Mouse (Mus musculus): ENCODE measurements at regions not wholly inside any gene's neighbourhood (a gene's known extent, or its start where the extent isn't known, plus 50 kb on each side); places are given as distances from the start of the nearest gene placed in this dataset.
A peak's percentile ranks its signal among the peaks of the same experiment; 100 is the strongest.
"Not testable (repeated sequence)": the region's sequence is repeated elsewhere in the genome, so short reads cannot be mapped to it uniquely, and the experiment has no call there.

DNA sequence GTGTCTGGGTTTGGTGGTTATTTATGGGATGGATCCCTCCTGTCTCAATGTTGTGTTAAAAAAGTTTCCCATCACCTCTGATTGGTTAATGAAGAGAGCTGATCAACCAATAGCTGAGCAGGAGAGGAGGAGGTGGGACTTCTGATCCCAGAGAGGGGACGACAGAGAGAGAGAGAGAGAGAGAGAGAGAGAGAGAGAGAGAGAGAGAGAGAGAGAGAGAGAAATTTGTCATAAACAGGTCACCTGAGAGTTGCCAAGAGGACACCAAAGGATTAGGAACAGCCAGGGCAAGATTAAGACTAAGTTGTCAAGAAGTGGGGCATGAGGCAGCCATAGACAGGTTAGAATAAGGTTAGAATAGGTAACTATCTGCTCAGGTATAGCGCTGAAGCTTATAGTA, 73.7 kb upstream of the Max start:
- intact Hi-C loops (cut with DNase I), result no loop called here
- DNase-seq (ENCODE audit: low spot score in 2 of 2), result no peak

DNA sequence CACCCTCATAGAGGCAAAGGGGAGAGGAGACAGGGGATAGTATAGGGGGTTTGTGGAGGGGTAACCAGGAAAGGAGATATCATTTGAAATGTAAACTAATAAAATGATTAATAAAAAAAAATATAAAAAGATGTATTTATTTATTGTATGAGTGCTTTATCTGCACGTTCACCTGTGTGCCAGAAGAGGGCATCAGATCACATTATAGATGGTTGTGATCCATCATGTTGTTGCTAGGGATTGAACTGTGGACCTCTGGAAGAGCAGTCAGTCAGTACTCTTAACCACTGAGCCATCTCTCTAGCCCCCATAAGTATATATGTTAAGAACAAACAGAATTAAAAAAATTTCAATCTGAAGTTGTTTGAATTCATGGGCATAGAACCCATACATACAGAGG, 69.4 kb upstream of the Max start:
- DNase-seq (ENCODE audit: low spot score in 2 of 2), result no peak
- intact Hi-C loops (cut with DNase I), result no loop called here

DNA sequence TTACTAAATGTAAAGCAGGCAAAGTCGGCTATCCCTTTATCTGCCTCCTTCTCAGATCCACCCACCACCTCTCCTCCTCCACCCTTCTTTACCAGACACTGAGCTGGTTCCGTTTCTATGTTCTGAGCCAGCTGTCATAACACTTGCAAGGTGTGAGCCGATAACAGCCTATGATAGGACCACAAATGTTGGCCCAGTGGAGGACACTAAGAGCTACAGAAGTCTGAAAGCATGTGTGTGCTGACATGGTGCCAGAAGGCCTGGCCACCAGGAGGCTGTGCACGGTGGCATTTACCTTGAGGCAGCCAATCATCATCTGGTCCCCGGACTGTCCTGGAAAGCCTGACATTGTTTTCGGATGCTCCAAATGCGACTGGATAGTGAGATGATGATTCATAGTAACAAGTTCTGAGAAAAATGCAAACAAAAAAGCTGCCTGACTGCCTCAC, 63.5 kb upstream of the Max start:
- intact Hi-C loops (cut with DNase I), result loop anchor here (5.0 to 10.0 kb wide), 2 partner anchors 67 to 979 kb away; no protein-coding TSS in a partner anchor
- peak; percentile 32 to 64 for DNase-seq (ENCODE audit: low spot score in 2 of 2)

DNA sequence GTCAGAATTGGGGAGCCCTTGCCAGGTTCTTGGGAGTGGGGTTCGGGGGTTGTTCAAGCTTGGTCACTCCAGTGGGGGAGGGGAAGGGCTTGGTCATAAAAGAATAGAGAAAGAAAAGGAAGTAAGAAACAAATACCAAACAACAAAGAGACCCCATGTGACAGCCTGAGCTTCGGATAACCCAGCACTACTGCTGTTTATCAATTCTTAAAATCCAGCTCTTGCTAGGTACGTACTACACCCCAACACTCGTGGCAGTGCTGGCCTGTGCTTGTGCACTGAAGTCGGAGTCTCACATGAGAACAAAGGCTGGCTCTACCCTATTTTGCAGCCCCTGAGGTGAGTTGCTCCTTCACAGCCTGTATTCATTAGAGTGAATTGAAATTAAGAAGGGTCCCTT, 60.5 kb upstream of the Max start:
- intact Hi-C loops (cut with DNase I), result loop anchor here (5.0 to 10.0 kb wide), 2 partner anchors 200 to 982 kb away; no protein-coding TSS in a partner anchor
- no peak for DNase-seq (ENCODE audit: low spot score in 2 of 2)

DNA sequence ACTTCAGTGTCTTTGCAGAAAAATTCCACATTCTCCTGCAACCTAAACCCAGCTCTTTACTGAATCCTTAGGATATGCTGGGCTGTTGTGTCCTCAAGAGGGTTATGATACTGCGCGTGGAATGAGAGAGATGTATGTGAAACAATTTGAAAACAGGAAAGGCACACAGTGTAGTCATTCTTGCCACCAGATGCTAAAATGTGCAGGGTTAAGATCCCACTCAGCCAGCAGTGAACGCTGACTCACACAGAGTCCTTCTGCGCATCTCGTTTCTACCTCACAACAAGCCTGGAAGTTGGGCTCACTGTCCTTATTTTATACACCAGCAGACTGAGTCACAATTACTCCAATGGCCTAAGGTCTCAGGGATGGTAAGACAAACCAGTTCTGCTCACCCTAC, 59.9 kb upstream of the Max start:
- intact Hi-C loops (cut with DNase I), result loop anchor here (2.0 to 10.0 kb wide), 3 partner anchors 200 to 983 kb away; partner anchors contain the start of gene Fut8
- peak; percentile 7 to 44 for DNase-seq (ENCODE audit: low spot score in 2 of 2)

DNA sequence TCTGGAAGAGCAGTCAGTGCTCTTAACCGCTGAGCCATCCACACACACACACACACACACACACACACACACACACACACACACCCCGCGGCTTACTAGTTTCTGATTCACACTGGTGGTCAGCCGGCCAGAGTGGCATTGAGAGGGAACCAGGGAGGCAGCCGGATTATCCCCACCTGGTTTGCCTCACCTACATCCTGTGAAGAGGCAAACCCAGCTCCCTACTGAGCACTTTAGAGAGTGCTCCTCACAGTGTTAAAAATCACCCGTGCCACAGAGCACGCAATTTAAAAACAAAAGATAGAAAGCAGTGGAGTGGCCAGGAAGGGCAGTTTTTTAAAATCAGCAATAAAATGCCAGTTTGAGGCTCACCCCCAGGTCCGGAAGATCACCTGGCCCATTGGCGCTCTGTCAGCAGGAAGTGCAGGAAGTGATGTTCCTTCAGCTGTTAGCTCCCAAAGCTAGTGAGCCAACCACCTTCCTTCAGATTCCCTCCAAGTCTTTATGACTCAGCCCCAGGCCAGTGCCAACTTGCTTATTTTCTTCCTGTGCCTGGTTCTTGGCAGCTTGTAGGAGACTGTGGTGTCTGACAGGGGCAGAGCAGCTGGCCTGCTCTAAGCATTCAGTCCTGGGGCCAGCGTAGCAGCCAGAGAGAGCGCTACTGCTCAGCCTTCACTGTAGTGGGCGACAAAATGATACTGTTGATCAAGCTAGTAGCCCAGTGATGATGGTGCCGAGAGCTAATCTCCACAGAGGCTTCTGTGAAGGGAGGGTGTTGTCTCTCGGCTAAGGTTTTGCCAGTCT, 57.9 kb upstream of the Max start:
- peak; percentile 39 to 88 for DNase-seq (ENCODE audit: low spot score in 2 of 2)

DNA sequence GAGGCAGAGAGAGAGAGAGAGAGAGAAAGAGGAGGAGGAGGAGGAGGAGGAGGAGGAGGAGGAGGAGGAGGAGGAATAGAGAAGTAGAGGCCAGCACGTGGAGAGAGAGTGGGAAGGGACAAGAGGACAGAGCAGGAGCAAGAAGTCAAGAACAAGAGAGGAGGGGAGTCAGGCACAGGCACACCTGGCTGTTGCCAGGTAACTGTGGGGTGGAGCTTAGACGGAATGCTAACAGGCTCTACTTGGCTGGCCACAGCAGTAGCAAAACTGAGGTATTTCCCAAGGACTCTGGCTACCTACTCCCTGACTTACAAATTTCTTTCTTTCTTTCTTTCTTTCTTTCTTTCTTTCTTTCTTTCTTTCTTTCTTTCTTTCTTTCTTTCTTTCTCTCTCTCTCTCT, 57.1 kb upstream of the Max start:
- intact Hi-C loops (cut with DNase I), result not testable (repeated sequence)

More for the DNA sequence above, 57.9 kb upstream of the Max start:
- intact Hi-C loops (cut with DNase I), result loop anchor here (2.0 to 10.0 kb wide), 3 partner anchors 202 to 985 kb away; partner anchors contain the start of gene Fut8

DNA sequence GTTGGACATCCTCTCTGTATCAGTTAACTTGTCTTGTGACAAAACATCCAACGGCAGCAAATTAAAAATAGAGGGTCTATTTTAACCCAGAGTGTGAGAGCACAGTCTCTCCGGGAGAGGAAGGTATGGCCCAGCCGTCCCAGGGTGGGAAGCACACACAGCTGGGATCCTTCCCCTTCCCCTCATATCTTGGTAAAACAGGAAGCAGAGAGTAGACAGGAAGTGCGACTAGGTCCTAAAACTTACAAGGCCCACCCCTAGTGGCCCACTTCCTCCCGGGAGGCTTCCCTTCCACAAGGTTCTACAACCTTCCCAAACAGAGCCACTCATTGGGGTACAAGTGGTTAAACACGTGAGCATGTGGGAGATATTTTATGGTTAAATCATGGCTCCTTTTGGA, 56.4 kb upstream of the Max start:
- DNase-seq (ENCODE audit: low spot score in 2 of 2), result no peak
- intact Hi-C loops (cut with DNase I), result no loop called here

More for the DNA sequence above, 57.1 kb upstream of the Max start:
- DNase-seq (ENCODE audit: low spot score in 2 of 2), result not testable (repeated sequence)

DNA sequence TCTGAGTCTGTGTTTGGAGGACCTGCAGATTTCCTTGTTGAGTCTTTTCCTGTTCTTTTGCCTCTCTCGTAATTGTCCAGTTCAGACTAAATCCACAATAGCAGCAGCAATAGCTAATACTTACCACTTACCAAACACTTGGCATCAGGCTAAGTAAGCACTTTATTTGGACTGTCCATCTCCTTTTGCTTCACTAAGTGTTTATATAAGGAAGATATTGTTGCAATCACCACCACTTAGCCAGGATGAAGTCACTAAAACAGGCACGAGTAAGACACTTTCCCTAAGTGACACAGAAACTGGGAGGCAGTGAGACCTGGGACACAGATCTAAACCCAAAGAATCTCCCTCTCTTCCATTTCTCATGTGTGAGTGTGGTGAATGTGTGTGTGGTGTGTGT, 52.9 kb upstream of the Max start:
- DNase-seq (ENCODE audit: low spot score in 2 of 2), result no peak

More for the DNA sequence above, 52.9 kb upstream of the Max start:
- intact Hi-C loops (cut with DNase I), result no loop called here

Small RNAs in the stretch of these regions (microRNA-seq; reads per million reads assigned to microRNA genes)
- 0 reads per million in 2 experiments for gene Gm22696
